Mouse (Mus musculus) hindbrain, embryonic 14.5 days (tissue): ENCODE data around the gene Spata3. TPM values are rescaled to one million over a fixed set of nuclear protein-coding genes. Genes with fewer than 3 reads are reported as not detected.
A peak's percentile ranks its signal among the peaks of the same experiment; 100 is the strongest.
"Not testable (repeated sequence)": the region's sequence is repeated elsewhere in the genome, so short reads cannot be mapped to it uniquely, and the experiment has no call there.

ENCODE experiments used
- ATAC-seq: fragments of 200-750 bp; cut with Nextera tagmentation; 2 replicates; pipeline ENCODE4 v1.8.0; 2017; ENCODE audit warnings: moderate number of reproducible peaks, mild to moderate bottlenecking, moderate TSS enrichment, moderate library complexity; ENCODE audit not compliant: low FRiP score
- DNase-seq: peaks from one replicate; pipeline ENCODE4 v3.0.0-alpha.2; 2015; ENCODE audit warnings: low spot score
- H3K27ac ChIP-seq: fragments of 300-500 bp; sonication (generic); 2 replicates; pipeline ENCODE4 v1.5.1; 2014; ENCODE audit warnings: mild to moderate bottlenecking, moderate library complexity
- H3K27me3 ChIP-seq: fragments of 300-500 bp; sonication (generic); 2 replicates; pipeline ENCODE4 v1.6.1; 2014; ENCODE audit warnings: mild to moderate bottlenecking, low read length, mixed read lengths; ENCODE audit not compliant: control insufficient read depth, insufficient read depth
- H3K36me3 ChIP-seq: fragments of 300-500 bp; sonication (generic); replicated peaks from 2 replicates; pipeline ENCODE4 v1.6.1; 2014; ENCODE audit not compliant: control insufficient read depth, insufficient read depth
- H3K4me1 ChIP-seq: fragments of 300-500 bp; sonication (generic); replicated peaks from 2 replicates; pipeline ENCODE4 v1.6.1; 2014; ENCODE audit warnings: antibody characterized with exemption, low read length, mixed read lengths; ENCODE audit not compliant: control insufficient read depth, insufficient read depth
- H3K4me2 ChIP-seq: fragments of 300-500 bp; sonication (generic); replicated peaks from 2 replicates; pipeline ENCODE4 v1.6.1; 2014; ENCODE audit warnings: mild to moderate bottlenecking, moderate library complexity
- H3K4me3 ChIP-seq: fragments of 300-500 bp; sonication (generic); replicated peaks from 2 replicates; pipeline ENCODE4 v1.5.1; 2014; ENCODE audit warnings: mild to moderate bottlenecking, low read length
- H3K9ac ChIP-seq: fragments of 300-500 bp; sonication (generic); 2 replicates; pipeline ENCODE4 v1.6.1; 2014
- H3K9me3 ChIP-seq: fragments of 300-500 bp; sonication (generic); 2 replicates; pipeline ENCODE4 v1.6.1; 2016; ENCODE audit warnings: low read length; ENCODE audit not compliant: control insufficient read depth
- WGBS: fragments of 180-500 bp; shearing (Covaris S2); extraction: QIAGEN DNeasy Blood & Tissue Kit; methylation state at CpG from one replicate; pipeline ENCODE4 v1.1.7; 2014; 5-methylcytosine and 5-hydroxymethylcytosine counted together
- polyA plus RNA-seq: library from polyadenylated mRNA; unstranded; fragments of >200 nt; fragmentation: Nextera tagmentation; extraction: Ambion mirVana; gene quantifications from 2 replicates; pipeline ENCODE4 v1.2.1, GENCODE M21; 2014

The Spata3 gene
- polyA plus RNA-seq, 1 experiment from 2014 or later, result 0.31 TPM

GRCm38 (mm10) chr1:85988882-85989281, 27.7 kb upstream of the Spata3 start:
- DNase-seq, H3K27ac ChIP-seq, H3K4me3 ChIP-seq, H3K9me3 ChIP-seq, H3K4me2 ChIP-seq, H3K4me1 ChIP-seq, H3K27me3 ChIP-seq, ATAC-seq, H3K36me3 ChIP-seq, H3K9ac ChIP-seq: not testable (repeated sequence)
- WGBS, result 98% methylated on average over 4 of the region's 4 CpGs

DNA sequence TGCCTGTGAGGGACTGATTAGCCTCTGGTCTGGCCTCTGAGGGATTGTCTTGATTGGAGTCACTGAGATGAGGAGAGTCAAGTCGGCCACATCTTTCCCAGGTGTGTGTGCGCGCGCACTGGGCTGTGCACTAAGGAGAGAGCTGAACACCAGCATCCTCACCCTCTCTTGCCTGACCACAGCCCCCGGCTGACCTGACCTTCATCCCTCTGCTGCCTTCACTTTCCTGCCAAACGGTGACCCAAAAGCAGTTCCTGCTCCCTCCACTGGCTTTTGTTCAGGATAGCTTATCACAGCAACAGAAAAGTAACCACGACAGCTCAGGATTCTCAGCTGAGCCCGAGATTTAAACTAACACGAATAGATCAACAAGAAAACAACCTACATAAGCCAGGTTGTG, 24.4 kb upstream of the Spata3 start:
- H3K9me3 ChIP-seq, result peaks cover 3% of the 10 kb centered on the region; the same call in 1 of the 2 replicates
- H3K4me2 ChIP-seq, result no peak overlapping the region
- WGBS, result 83% methylated on average over 9 of the region's 9 CpGs
- no peak for DNase-seq
- no peaks in the 10 kb centered on the region for H3K36me3 ChIP-seq
- H3K9ac ChIP-seq, result no peak overlapping the region
- no peaks in the 10 kb centered on the region for H3K4me1 ChIP-seq
- H3K27ac ChIP-seq, result no peak overlapping the region
- no peak for ATAC-seq
- no peaks in the 10 kb centered on the region for H3K27me3 ChIP-seq
- no peak overlapping the region for H3K4me3 ChIP-seq

- no peaks in the 10 kb centered on the region for H3K4me1 ChIP-seq
- DNase-seq (no peak), ATAC-seq (no peak)
- WGBS, result 72% methylated on average over 4 of the region's 4 CpGs
- H3K9ac ChIP-seq, result no peak overlapping the region
- no peak overlapping the region for H3K4me2 ChIP-seq
- peaks cover 3% of the 10 kb centered on the region; the same call in 1 of the 2 replicates for H3K9me3 ChIP-seq
- H3K36me3 ChIP-seq, result no peaks in the 10 kb centered on the region
- no peaks in the 10 kb centered on the region for H3K27me3 ChIP-seq
- no peak overlapping the region for H3K27ac ChIP-seq
- no peak overlapping the region for H3K4me3 ChIP-seq
These were observed 23.1 kb upstream of the Spata3 start for GRCm38 (mm10) chr1:85993541-85993940.

GRCm38 (mm10) chr1:85997221-85997620, 19.4 kb upstream of the Spata3 start:
- Histone ChIP-seq H3K9ac (no peak overlapping the region), H3K27me3 (no peaks in the 10 kb centered on the region), H3K36me3 (no peaks in the 10 kb centered on the region), H3K4me3 (no peak overlapping the region), H3K27ac (no peak overlapping the region), H3K4me1 (no peaks in the 10 kb centered on the region), H3K4me2 (no peak overlapping the region), H3K9me3 (peaks cover 3% of the 10 kb centered on the region; the same call in 1 of the 2 replicates)
- WGBS, result 85% methylated on average over 1 of the region's 1 CpGs
- ATAC-seq (no peak), DNase-seq (no peak)

DNA sequence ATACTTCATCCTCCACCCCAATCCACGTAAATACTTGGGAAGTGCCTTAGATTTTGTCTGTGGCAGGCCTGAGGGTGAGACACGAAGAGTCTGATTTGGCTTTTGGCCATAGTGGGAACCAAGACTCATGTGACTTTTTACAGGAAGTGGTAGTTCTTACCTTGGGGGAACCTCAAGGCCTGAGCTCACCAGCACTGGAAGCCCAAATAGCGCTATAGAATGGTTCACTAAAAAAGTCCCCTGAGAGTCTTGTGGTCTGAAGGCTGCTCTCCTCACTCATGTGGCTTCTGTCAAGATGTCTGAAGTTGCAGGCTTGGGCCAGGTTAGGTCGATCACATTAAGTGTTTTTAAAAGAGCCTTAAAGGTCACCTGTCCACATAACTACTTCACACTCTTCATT, 18.6 kb upstream of the Spata3 start:
- no peak for ATAC-seq
- H3K36me3 ChIP-seq, result no peaks in the 10 kb centered on the region
- H3K9me3 ChIP-seq, result peaks cover 3% of the 10 kb centered on the region; the same call in 1 of the 2 replicates
- no peak overlapping the region for H3K27ac ChIP-seq
- H3K4me1 ChIP-seq, result no peaks in the 10 kb centered on the region
- no peak overlapping the region for H3K4me2 ChIP-seq
- WGBS, result 85% methylated on average over 4 of the region's 4 CpGs
- H3K9ac ChIP-seq, result no peak overlapping the region
- H3K4me3 ChIP-seq, result no peak overlapping the region
- no peaks in the 10 kb centered on the region for H3K27me3 ChIP-seq
- no peak for DNase-seq

GRCm38 (mm10) chr1:85999853-86000570, 16.6 kb upstream of the Spata3 start:
- ATAC-seq, result no peak
- H3K27me3 ChIP-seq, result no peaks in the 10 kb centered on the region
- WGBS, result 87% methylated on average over 18 of the region's 18 CpGs

GRCm38 (mm10) chr1:86005540-86005939, 11.1 kb upstream of the Spata3 start:
- Histone ChIP-seq H3K36me3 (no peaks in the 10 kb centered on the region), H3K9me3 (no peaks in the 10 kb centered on the region), H3K9ac (no peak overlapping the region), H3K27ac (no peak overlapping the region), H3K4me1 (no peaks in the 10 kb centered on the region), H3K4me3 (no peak overlapping the region), H3K4me2 (no peak overlapping the region), H3K27me3 (no peaks in the 10 kb centered on the region)
- 95% methylated on average over 10 of the region's 10 CpGs for WGBS
- DNase-seq (no peak), ATAC-seq (no peak)

More at GRCm38 (mm10) chr1:85999853-86000570, 16.6 kb upstream of the Spata3 start:
- Histone ChIP-seq H3K27ac (no peak overlapping the region), H3K4me1 (no peaks in the 10 kb centered on the region), H3K4me3 (no peak overlapping the region), H3K9ac (no peak overlapping the region), H3K9me3 (no peaks in the 10 kb centered on the region), H3K36me3 (no peaks in the 10 kb centered on the region), H3K4me2 (no peak overlapping the region)
- no peak for DNase-seq

GRCm38 (mm10) chr1:86006040-86006439, 10.6 kb upstream of the Spata3 start:
- DNase-seq (no peak), ATAC-seq (no peak)
- Histone ChIP-seq H3K27me3 (no peaks in the 10 kb centered on the region), H3K4me1 (no peaks in the 10 kb centered on the region), H3K9me3 (no peaks in the 10 kb centered on the region), H3K27ac (no peak overlapping the region), H3K9ac (no peak overlapping the region), H3K36me3 (no peaks in the 10 kb centered on the region), H3K4me3 (no peak overlapping the region), H3K4me2 (no peak overlapping the region)
- WGBS, result 92% methylated on average over 6 of the region's 6 CpGs

- H3K4me2 ChIP-seq, result no peak overlapping the region
- WGBS, result under 1% methylated on average over 7 of the region's 7 CpGs
These were observed 8.8 kb upstream of the Spata3 start for GRCm38 (mm10) chr1:86007778-86008177.

More at GRCm38 (mm10) chr1:86007778-86008177, 8.8 kb upstream of the Spata3 start:
- Histone ChIP-seq H3K36me3 (no peaks in the 10 kb centered on the region), H3K9ac (no peak overlapping the region), H3K4me3 (no peak overlapping the region), H3K27me3 (no peaks in the 10 kb centered on the region), H3K9me3 (no peaks in the 10 kb centered on the region), H3K4me1 (no peaks in the 10 kb centered on the region), H3K27ac (no peak overlapping the region)
- peak; percentile 97 for DNase-seq
- ATAC-seq, result peak; percentile 77; the same call in 1 of the 2 replicates
